Mouse (Mus musculus) neural tube, embryonic 15.5 days (tissue): ENCODE results near the gene Rxfp1. TPM values are rescaled to one million over a fixed set of nuclear protein-coding genes. Genes with fewer than 3 reads are reported as not detected.

Experiments
- ATAC-seq: fragments of 200-750 bp; cut with Nextera tagmentation; 2 replicates; pipeline ENCODE4 v1.8.0; 2017; ENCODE audit warnings: mild to moderate bottlenecking, moderate TSS enrichment, moderate library complexity; ENCODE audit not compliant: low FRiP score
- H3K27ac ChIP-seq: fragments of 300-500 bp; sonication (generic); replicated peaks from 2 replicates; pipeline ENCODE4 v1.5.1; 2015; ENCODE audit warnings: mild to moderate bottlenecking, inconsistent platforms
- H3K27me3 ChIP-seq: fragments of 300-500 bp; sonication (generic); replicated peaks from 2 replicates; pipeline ENCODE4 v1.6.1; 2015; ENCODE audit warnings: inconsistent platforms
- H3K36me3 ChIP-seq: fragments of 300-500 bp; sonication (generic); 2 replicates; pipeline ENCODE4 v1.6.1; 2015; ENCODE audit warnings: inconsistent platforms
- H3K4me1 ChIP-seq: fragments of 300-500 bp; sonication (generic); 2 replicates; pipeline ENCODE4 v1.6.1; 2015; ENCODE audit warnings: inconsistent platforms
- H3K4me2 ChIP-seq: fragments of 300-500 bp; sonication (generic); 2 replicates; pipeline ENCODE4 v1.6.1; 2015; ENCODE audit warnings: inconsistent platforms, mild to moderate bottlenecking, moderate library complexity
- H3K4me3 ChIP-seq: fragments of 300-500 bp; sonication (generic); replicated peaks from 2 replicates; pipeline ENCODE4 v1.5.1; 2015; ENCODE audit warnings: mild to moderate bottlenecking, inconsistent platforms
- H3K9ac ChIP-seq: fragments of 300-500 bp; sonication (generic); replicated peaks from 2 replicates; pipeline ENCODE4 v1.6.1; 2015; ENCODE audit warnings: mild to moderate bottlenecking, inconsistent platforms
- H3K9me3 ChIP-seq: fragments of 300-500 bp; sonication (generic); replicated peaks from 2 replicates; pipeline ENCODE4 v1.6.1; 2016; ENCODE audit warnings: inconsistent platforms
- WGBS: fragments of 180-500 bp; shearing (Covaris S2); methylation state at CpG from one replicate; pipeline ENCODE4 v1.1.7; 2015; ENCODE audit warnings: mixed read lengths; 5-methylcytosine and 5-hydroxymethylcytosine counted together
- polyA plus RNA-seq: library from polyadenylated mRNA; unstranded; fragments of >200 nt; fragmentation: Nextera tagmentation; extraction: Ambion mirVana; gene quantifications from 2 replicates; pipeline ENCODE4 v1.2.1, GENCODE M21; 2015

Gene Rxfp1
- polyA plus RNA-seq, 1 experiment from 2014 or later, result 0.17 TPM

DNA sequence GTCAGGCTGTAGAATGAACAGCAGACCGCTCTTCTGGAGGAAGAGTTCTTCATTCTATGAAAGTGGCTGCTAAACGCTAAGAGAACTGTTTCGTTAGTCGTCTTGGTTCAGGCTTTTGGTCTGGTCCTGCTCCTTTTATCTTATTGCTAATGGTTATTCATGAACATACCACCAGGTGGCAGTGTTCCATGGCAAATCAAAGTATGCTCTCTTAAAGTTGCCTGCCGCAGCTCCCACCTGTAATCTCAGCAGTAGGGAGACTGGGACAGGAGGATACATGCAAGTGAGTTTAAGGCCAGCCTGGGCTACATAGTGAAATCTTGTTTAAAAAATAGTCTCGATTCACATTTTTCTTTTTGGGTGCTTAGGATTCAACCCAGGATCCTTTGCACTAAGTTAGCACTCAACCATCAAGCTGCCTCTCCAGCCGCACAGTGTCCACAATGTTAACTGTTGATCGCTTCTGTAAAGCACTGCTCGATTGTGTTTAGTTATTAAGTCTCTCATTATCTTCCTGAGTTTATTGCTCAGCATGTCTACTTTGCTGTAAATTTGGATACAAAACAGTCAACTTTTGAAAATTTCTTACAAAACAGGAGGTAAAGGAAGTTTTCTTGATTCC is 72.8 kb downstream of the Rxfp1 start:
- Histone ChIP-seq H3K36me3 (no peaks in the 10 kb centered on the region), H3K9me3 (no peaks in the 10 kb centered on the region), H3K4me2 (no peak overlapping the region), H3K4me3 (no peak overlapping the region), H3K9ac (no peak overlapping the region), H3K27me3 (no peaks in the 10 kb centered on the region), H3K4me1 (no peaks in the 10 kb centered on the region), H3K27ac (no peak overlapping the region)
- WGBS, result 40% methylated on average over 9 of the region's 9 CpGs
- no peak for ATAC-seq

DNA sequence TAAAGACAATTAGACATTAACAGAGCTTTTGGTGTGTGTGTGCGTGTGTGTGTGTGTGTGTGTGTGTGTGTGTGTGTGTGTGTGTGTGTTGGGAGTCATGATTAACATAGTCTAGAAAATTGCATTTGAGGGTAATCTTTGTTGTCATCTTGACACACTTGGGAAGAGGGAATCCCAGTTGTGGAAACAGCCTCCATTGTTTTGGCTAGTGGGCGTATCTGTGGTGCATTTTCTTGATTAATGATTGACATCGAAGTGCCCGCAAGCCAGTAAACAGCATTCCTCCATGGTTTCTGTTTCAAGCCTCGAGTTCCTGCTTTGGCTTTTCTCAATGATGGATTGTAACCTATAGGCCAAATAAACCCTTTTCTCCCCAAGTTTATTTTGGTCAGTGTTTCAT is 81.0 kb downstream of the Rxfp1 start:
- Histone ChIP-seq H3K36me3 (no peaks in the 10 kb centered on the region), H3K4me3 (no peak overlapping the region), H3K27ac (no peak overlapping the region), H3K9ac (no peak overlapping the region), H3K4me2 (no peak overlapping the region), H3K9me3 (no peaks in the 10 kb centered on the region), H3K27me3 (no peaks in the 10 kb centered on the region), H3K4me1 (no peaks in the 10 kb centered on the region)
- 59% methylated on average over 5 of the region's 5 CpGs for WGBS
- no peak for ATAC-seq

DNA sequence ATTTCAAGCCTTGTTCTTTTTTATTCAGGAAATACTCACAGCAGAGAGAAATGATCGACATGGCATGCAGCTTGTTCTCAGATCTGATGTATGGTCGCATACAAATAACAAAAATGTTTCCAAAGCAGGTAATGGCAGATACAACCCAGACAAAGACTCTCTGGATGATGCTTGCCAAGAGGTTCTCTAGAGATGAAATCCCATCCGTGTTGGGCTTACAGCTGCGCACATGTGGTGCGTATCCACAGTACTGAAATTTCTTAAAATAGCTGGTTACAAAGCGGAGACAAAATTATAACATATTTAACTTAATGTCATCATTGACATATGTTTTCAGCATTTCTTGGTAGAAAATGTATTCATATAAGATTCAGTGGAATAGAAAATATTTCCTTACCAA is 85.6 kb downstream of the Rxfp1 start:
- H3K36me3 ChIP-seq, result no peaks in the 10 kb centered on the region
- H3K9ac ChIP-seq, result no peak overlapping the region
- no peak overlapping the region for H3K4me3 ChIP-seq
- no peaks in the 10 kb centered on the region for H3K27me3 ChIP-seq
- 87% methylated on average over 6 of the region's 6 CpGs for whole genome bisulfite sequencing
- no peak for ATAC-seq
- no peaks in the 10 kb centered on the region for H3K4me1 ChIP-seq
- no peak overlapping the region for H3K4me2 ChIP-seq
- no peaks in the 10 kb centered on the region for H3K9me3 ChIP-seq
- H3K27ac ChIP-seq, result no peak overlapping the region

- H3K36me3 ChIP-seq, result peaks cover 21% of the 10 kb centered on the region
- H3K27me3 ChIP-seq, result no peaks in the 10 kb centered on the region
- under 1% methylated on average over 11 of the region's 11 CpGs for WGBS
- H3K4me3 ChIP-seq, result peak within 1 kb of the TSS; percentile 84
- peaks cover 16% of the 10 kb centered on the region for H3K4me1 ChIP-seq
- peak; percentile 46 for ATAC-seq
- H3K9ac ChIP-seq, result peak within 1 kb of the TSS; percentile 76
- peak within 1 kb of the TSS; percentile 85 for H3K27ac ChIP-seq
- H3K4me2 ChIP-seq, result peak within 1 kb of the TSS; percentile 77
- H3K9me3 ChIP-seq, result no peaks in the 10 kb centered on the region
These were observed 108.3 kb downstream of the Rxfp1 start, which contains the start of gene Etfdh for GRCm38 (mm10) chr3:79629416-79629730. Gene Etfdh, minus strand, starts transcription at chr3:79629500.

DNA sequence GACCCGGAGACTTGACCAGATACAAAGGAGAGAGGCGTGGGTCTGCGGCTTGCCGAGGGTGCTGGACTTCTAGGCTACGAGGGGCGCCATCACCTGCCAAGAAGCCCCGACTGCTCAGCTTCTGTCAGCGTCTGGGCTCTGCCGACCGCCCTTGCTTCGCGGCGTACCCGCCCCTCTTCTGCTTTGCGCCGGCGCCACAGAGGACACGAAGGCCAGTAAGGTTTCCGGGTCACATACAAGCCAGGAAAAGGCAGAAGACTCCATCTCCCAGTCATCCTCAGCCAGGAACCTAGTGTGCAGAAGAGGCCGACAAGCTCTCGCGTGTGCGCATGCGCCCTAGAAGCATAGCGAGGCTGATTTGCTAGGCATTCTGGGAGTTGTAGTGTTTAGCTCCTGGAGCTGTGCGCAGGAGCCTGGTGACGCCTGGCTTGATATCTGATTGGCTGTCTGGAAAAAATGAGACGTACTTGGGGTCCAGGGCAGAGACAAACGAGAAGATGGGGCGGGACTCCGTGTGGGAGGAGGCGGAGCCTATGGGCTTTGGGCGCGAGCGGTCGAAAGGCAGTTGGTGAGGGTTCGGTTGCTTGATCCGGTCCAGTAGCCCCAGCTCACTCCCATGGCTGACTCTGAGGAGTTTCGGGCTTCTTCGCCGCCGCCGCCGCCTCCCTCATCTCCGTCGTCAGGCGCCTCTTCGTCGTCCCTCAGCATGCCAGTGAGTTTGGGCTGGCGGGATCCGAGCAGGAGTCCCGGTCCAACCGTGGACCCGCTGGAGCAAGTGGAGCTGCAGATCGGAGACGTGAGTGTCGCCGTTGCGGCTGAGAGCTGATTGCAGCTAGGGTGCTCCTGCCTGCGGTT is 108.9 kb downstream of the Rxfp1 start, which contains the start of gene 4930579G24Rik:
4930579G24Rik (plus strand) TSS at position 519 of the 855 bp plus-strand sequence.
- no peaks in the 10 kb centered on the region for H3K9me3 ChIP-seq
- H3K4me2 ChIP-seq, result peak within 1 kb of the TSS; percentile 77
- H3K27me3 ChIP-seq, result no peaks in the 10 kb centered on the region
- peak within 1 kb of the TSS; percentile 85 for H3K27ac ChIP-seq
- H3K4me3 ChIP-seq, result peak within 1 kb of the TSS; percentile 84
- ATAC-seq, result peak; percentile 99
- under 1% methylated on average over 60 of the region's 60 CpGs for WGBS
- peaks cover 16% of the 10 kb centered on the region for H3K4me1 ChIP-seq
- H3K36me3 ChIP-seq, result peaks cover 20% of the 10 kb centered on the region
- H3K9ac ChIP-seq, result peak within 1 kb of the TSS; percentile 76

DNA sequence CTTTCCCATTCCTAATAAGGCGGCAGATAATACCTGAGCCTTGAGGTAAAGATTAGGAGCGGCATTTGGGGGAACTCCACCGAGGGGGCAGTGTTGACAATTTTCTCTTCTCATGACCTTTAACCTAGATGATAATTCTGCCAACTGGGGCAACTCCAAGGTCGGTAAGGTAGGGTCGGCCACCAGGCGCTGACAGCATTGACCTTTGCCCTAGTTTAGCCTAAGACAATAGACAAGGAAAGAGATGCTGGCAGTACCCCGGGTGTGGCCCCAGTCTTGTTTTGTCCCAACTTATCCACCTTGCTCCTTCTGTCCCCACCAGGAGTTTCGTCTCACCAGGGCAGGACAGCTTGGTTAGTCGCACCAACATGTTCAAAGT is 109.5 kb downstream of the Rxfp1 start:
- no peaks in the 10 kb centered on the region for H3K9me3 ChIP-seq
- peak overlapping the region; percentile 66 for H3K9ac ChIP-seq
- H3K4me2 ChIP-seq, result peak overlapping the region; percentile 66
- H3K27me3 ChIP-seq, result no peaks in the 10 kb centered on the region
- H3K36me3 ChIP-seq, result peaks cover 15% of the 10 kb centered on the region
- ATAC-seq, result no peak
- H3K27ac ChIP-seq, result peak overlapping the region; percentile 80
- peak overlapping the region; percentile 84 for H3K4me3 ChIP-seq
- WGBS, result under 1% methylated on average over 9 of the region's 9 CpGs
- peaks cover 16% of the 10 kb centered on the region for H3K4me1 ChIP-seq

GRCm38 (mm10) chr3:79627484-79628181 is 110.0 kb downstream of the Rxfp1 start:
- Histone ChIP-seq H3K4me2 (peak overlapping the region; percentile 66), H3K4me3 (peak overlapping the region; percentile 84), H3K9ac (peak overlapping the region; percentile 66), H3K27ac (peak overlapping the region; percentile 80; the same call in 1 of the 2 replicates), H3K9me3 (no peaks in the 10 kb centered on the region), H3K36me3 (peaks cover 14% of the 10 kb centered on the region), H3K27me3 (no peaks in the 10 kb centered on the region), H3K4me1 (peaks cover 16% of the 10 kb centered on the region)
- WGBS, result 30% methylated on average over 10 of the region's 10 CpGs
- no peak for ATAC-seq

DNA sequence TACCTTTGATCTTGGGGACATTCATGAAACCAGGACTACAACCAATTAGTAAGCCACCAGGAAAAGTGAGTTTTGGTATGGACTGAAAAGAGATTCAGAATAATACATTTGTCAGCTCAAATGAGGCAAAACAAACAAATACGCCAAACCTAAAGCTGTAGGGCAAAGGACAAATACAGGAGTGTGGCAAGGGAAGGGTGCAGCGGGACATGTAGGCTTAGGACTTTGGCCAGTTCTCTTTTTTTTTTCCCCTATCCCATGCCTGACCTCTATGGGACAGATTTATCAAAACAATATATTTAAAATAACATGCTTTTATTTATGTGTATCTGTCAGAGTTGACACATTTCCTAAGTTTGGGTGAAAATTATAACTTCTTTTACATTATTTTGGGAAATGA is 127.8 kb downstream of the Rxfp1 start:
- WGBS, result 94% methylated on average over 2 of the region's 2 CpGs
- Histone ChIP-seq H3K9me3 (no peaks in the 10 kb centered on the region), H3K36me3 (peaks cover 55% of the 10 kb centered on the region), H3K27me3 (no peaks in the 10 kb centered on the region), H3K4me3 (no peak overlapping the region), H3K4me2 (no peak overlapping the region), H3K27ac (no peak overlapping the region), H3K4me1 (no peaks in the 10 kb centered on the region), H3K9ac (no peak overlapping the region)
- no peak for ATAC-seq

GRCm38 (mm10) chr3:79595468-79595867 is 142.2 kb downstream of the Rxfp1 start:
- 95% methylated on average over 7 of the region's 7 CpGs for whole genome bisulfite sequencing
- H3K9me3 ChIP-seq, result no peaks in the 10 kb centered on the region
- H3K27me3 ChIP-seq, result no peaks in the 10 kb centered on the region
- no peak for ATAC-seq
- H3K9ac ChIP-seq, result no peak overlapping the region
- H3K4me3 ChIP-seq, result no peak overlapping the region
- H3K36me3 ChIP-seq, result peaks cover 51% of the 10 kb centered on the region
- no peak overlapping the region for H3K4me2 ChIP-seq
- no peak overlapping the region for H3K27ac ChIP-seq
- H3K4me1 ChIP-seq, result peaks cover 19% of the 10 kb centered on the region

GRCm38 (mm10) chr3:79591793-79592471 is 145.7 kb downstream of the Rxfp1 start:
- peaks cover 25% of the 10 kb centered on the region for H3K36me3 ChIP-seq
- H3K9ac ChIP-seq, result peak overlapping the region; percentile 83
- ATAC-seq, result peak; percentile 6; the same call in 1 of the 2 replicates
- peak overlapping the region; percentile 89 for H3K27ac ChIP-seq
- WGBS, result 6% methylated on average over 15 of the region's 15 CpGs
- H3K27me3 ChIP-seq, result no peaks in the 10 kb centered on the region
- no peaks in the 10 kb centered on the region for H3K9me3 ChIP-seq
- H3K4me1 ChIP-seq, result peaks cover 25% of the 10 kb centered on the region
- H3K4me2 ChIP-seq, result peak overlapping the region; percentile 86
- peak overlapping the region; percentile 94 for H3K4me3 ChIP-seq
